Mouse (Mus musculus): Measurements from ENCODE around the gene Shh. TPM values are rescaled to one million over a fixed set of nuclear protein-coding genes. Genes with fewer than 3 reads are reported as not detected.

Gene Shh
- total and polyA plus RNA-seq, 2 experiments: 0.02 to 0.28 TPM

DNA sequence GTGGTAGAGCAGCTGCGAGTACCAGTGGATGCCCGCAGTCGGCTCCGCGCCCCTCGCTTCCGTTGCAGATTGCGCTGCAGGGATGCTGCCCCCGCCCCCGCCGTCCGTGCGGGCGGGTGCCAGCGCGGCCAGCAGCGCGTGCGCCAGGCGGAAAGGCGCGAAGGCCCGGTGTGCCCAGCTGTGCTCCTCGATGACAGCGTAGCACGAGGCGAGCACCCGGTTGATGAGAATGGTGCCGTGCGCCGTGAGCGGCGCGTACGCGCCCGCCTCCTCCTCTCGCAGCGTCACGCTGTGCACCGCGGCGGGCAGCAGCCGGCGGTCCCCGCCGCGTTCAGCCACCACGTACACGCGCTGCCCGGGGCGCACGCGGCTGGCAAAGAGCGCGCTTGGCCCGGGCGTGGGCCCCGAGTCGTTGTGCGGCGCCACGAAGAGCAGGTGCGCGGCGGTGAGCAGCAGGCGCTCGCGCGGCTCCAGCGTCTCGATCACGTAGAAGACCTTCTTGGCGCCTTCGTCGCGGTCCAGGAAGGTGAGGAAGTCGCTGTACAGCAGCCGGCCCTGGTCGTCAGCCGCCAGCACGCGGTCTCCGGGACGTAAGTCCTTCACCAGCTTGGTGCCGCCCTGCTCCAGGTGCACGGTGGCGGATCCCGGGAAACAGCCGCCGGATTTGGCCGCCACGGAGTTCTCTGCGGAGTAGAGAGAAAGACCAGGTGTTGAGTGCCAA lies 9.0 kb downstream of the Shh start:
- TF ChIP-seq CTCF (IDR thresholded peaks at IDR 0.05; ENCODE audit: low read depth, low read length): no peak
- TF ChIP-seq POLR2A (IDR thresholded peaks at IDR 0.05; ENCODE audit: extremely low read depth, insufficient read depth, low read length): no peak
- no peaks in the 10 kb centered on the region for H3K79me2 ChIP-seq (ENCODE audit: control insufficient read depth, insufficient read depth, low read length)
- no peaks in the 10 kb centered on the region for H3K36me3 ChIP-seq (ENCODE audit: control insufficient read depth, insufficient read depth, low read length)
- no peak for DNase-seq (ENCODE audit: extremely low read depth, low read depth, low spot score)
- 4% methylated on average over 95 of the region's 95 CpGs for WGBS
- H3K27me3 ChIP-seq (ENCODE audit: control insufficient read depth, insufficient read depth, low read length): peaks cover 25% of the 10 kb centered on the region
- no peak overlapping the region for H3K27ac ChIP-seq (replicated peaks; ENCODE audit: insufficient read depth, low read depth, low read length)
- no peak overlapping the region for H3K9ac ChIP-seq (ENCODE audit: low read depth, low read length)
- no peaks in the 10 kb centered on the region for H3K4me1 ChIP-seq (ENCODE audit: control insufficient read depth, insufficient read depth, low read length)
- H3K4me3 ChIP-seq (ENCODE audit: insufficient read depth, low read depth, low read length): no peak overlapping the region

GRCm38 (mm10) chr5:28456366-28456765 lies 10.7 kb downstream of the Shh start:
- H3K27me3 ChIP-seq (ENCODE audit: control insufficient read depth, insufficient read depth, low read length): peaks cover 25% of the 10 kb centered on the region
- H3K36me3 ChIP-seq (ENCODE audit: control insufficient read depth, insufficient read depth, low read length): no peaks in the 10 kb centered on the region
- H3K9ac ChIP-seq (ENCODE audit: low read depth, low read length): no peak overlapping the region
- H3K27ac ChIP-seq (replicated peaks; ENCODE audit: insufficient read depth, low read depth, low read length): no peak overlapping the region
- no peak for TF ChIP-seq POLR2A (IDR thresholded peaks at IDR 0.05; ENCODE audit: extremely low read depth, insufficient read depth, low read length)
- no peaks in the 10 kb centered on the region for H3K4me1 ChIP-seq (ENCODE audit: control insufficient read depth, insufficient read depth, low read length)
- no peaks in the 10 kb centered on the region for H3K79me2 ChIP-seq (ENCODE audit: control insufficient read depth, insufficient read depth, low read length)
- WGBS: 100% methylated on average over 1 of the region's 1 CpGs
- H3K4me3 ChIP-seq (ENCODE audit: insufficient read depth, low read depth, low read length): no peak overlapping the region
- no peak for DNase-seq (ENCODE audit: extremely low read depth, low read depth, low spot score)

- no peak for DNase-seq (ENCODE audit: extremely low read depth, low read depth, low spot score)
- Histone ChIP-seq H3K27ac (replicated peaks; ENCODE audit: insufficient read depth, low read depth, low read length) (no peak overlapping the region), H3K4me1 (ENCODE audit: control insufficient read depth, insufficient read depth, low read length) (no peaks in the 10 kb centered on the region), H3K27me3 (ENCODE audit: control insufficient read depth, insufficient read depth, low read length) (peaks cover 23% of the 10 kb centered on the region), H3K9ac (ENCODE audit: low read depth, low read length) (no peak overlapping the region), H3K4me3 (ENCODE audit: insufficient read depth, low read depth, low read length) (no peak overlapping the region), H3K79me2 (ENCODE audit: control insufficient read depth, insufficient read depth, low read length) (no peaks in the 10 kb centered on the region), H3K36me3 (ENCODE audit: control insufficient read depth, insufficient read depth, low read length) (no peaks in the 10 kb centered on the region)
- WGBS: 94% methylated on average over 5 of the region's 5 CpGs
- TF ChIP-seq POLR2A (IDR thresholded peaks at IDR 0.05; ENCODE audit: extremely low read depth, insufficient read depth, low read length) (no peak), CTCF (IDR thresholded peaks at IDR 0.05; ENCODE audit: low read depth, low read length) (no peak)
Measured at GRCm38 (mm10) chr5:28455721-28456120, 11.3 kb downstream of the Shh start.

DNA sequence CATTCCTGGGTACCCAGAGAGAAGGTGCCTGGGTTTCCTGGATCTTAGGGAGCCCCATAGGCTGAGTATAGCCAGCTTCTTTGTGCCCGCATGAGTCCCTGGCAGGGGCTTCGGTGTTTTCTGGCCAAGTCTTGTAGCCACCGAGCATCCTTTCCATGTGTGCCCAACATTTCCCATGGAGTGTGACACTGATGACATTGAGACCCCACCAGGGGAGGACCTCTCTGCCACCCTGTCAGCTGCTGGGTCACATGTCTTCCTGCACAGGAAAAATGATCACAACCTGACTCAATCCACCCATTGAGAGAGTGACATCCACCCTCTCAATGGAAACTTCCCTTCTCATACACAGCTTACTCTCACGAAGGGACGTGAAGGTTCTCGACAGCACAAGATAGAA lies 12.5 kb downstream of the Shh start:
- Histone ChIP-seq H3K9ac (ENCODE audit: low read depth, low read length) (no peak overlapping the region), H3K4me3 (ENCODE audit: insufficient read depth, low read depth, low read length) (no peak overlapping the region), H3K36me3 (ENCODE audit: control insufficient read depth, insufficient read depth, low read length) (no peaks in the 10 kb centered on the region), H3K4me1 (ENCODE audit: control insufficient read depth, insufficient read depth, low read length) (no peaks in the 10 kb centered on the region), H3K27me3 (ENCODE audit: control insufficient read depth, insufficient read depth, low read length) (peaks cover 13% of the 10 kb centered on the region), H3K79me2 (ENCODE audit: control insufficient read depth, insufficient read depth, low read length) (no peaks in the 10 kb centered on the region), H3K27ac (replicated peaks; ENCODE audit: insufficient read depth, low read depth, low read length) (no peak overlapping the region)
- no peak for TF ChIP-seq CTCF (IDR thresholded peaks at IDR 0.05; ENCODE audit: low read depth, low read length)
- TF ChIP-seq POLR2A (IDR thresholded peaks at IDR 0.05; ENCODE audit: extremely low read depth, insufficient read depth, low read length): no peak
- DNase-seq (ENCODE audit: extremely low read depth, low read depth, low spot score): no peak
- 89% methylated on average over 6 of the region's 6 CpGs for WGBS

GRCm38 (mm10) chr5:28453523-28453922 lies 13.5 kb downstream of the Shh start:
- DNase-seq (ENCODE audit: extremely low read depth, low read depth, low spot score): no peak
- TF ChIP-seq CTCF (IDR thresholded peaks at IDR 0.05; ENCODE audit: low read depth, low read length): no peak
- TF ChIP-seq POLR2A (IDR thresholded peaks at IDR 0.05; ENCODE audit: extremely low read depth, insufficient read depth, low read length): no peak
- Histone ChIP-seq H3K36me3 (ENCODE audit: control insufficient read depth, insufficient read depth, low read length) (no peaks in the 10 kb centered on the region), H3K27ac (replicated peaks; ENCODE audit: insufficient read depth, low read depth, low read length) (no peak overlapping the region), H3K79me2 (ENCODE audit: control insufficient read depth, insufficient read depth, low read length) (no peaks in the 10 kb centered on the region), H3K4me3 (ENCODE audit: insufficient read depth, low read depth, low read length) (no peak overlapping the region), H3K27me3 (ENCODE audit: control insufficient read depth, insufficient read depth, low read length) (peaks cover 7% of the 10 kb centered on the region), H3K4me1 (ENCODE audit: control insufficient read depth, insufficient read depth, low read length) (no peaks in the 10 kb centered on the region), H3K9ac (ENCODE audit: low read depth, low read length) (no peak overlapping the region)
- 41% methylated on average over 3 of the region's 3 CpGs for WGBS

DNA sequence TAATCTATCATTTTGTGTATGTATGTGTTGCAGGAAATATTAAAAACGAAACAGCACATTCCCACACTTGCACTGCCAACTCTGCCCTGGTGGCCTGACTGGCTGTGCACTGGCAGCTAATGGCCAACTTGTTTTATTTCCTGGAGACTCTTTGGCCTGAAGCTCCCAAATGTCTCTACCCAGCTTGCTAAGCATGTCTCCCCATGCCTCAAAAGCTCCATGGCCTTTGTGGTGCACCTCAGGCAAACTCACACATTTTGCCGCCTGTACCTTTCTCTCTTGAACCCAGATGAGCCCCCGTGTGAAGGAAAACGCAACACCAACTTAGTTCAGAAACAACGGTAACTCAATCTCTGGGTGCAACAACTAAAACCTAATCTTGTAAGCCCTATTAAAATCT lies 14.0 kb downstream of the Shh start:
- H3K4me3 ChIP-seq (ENCODE audit: insufficient read depth, low read depth, low read length): no peak overlapping the region
- no peaks in the 10 kb centered on the region for H3K4me1 ChIP-seq (ENCODE audit: control insufficient read depth, insufficient read depth, low read length)
- 80% methylated on average over 5 of the region's 5 CpGs for WGBS
- peaks cover 3% of the 10 kb centered on the region for H3K27me3 ChIP-seq (ENCODE audit: control insufficient read depth, insufficient read depth, low read length)
- H3K36me3 ChIP-seq (ENCODE audit: control insufficient read depth, insufficient read depth, low read length): no peaks in the 10 kb centered on the region
- no peaks in the 10 kb centered on the region for H3K79me2 ChIP-seq (ENCODE audit: control insufficient read depth, insufficient read depth, low read length)
- H3K27ac ChIP-seq (replicated peaks; ENCODE audit: insufficient read depth, low read depth, low read length): no peak overlapping the region
- DNase-seq (ENCODE audit: extremely low read depth, low read depth, low spot score): no peak
- no peak for TF ChIP-seq CTCF (IDR thresholded peaks at IDR 0.05; ENCODE audit: low read depth, low read length)
- H3K9ac ChIP-seq (ENCODE audit: low read depth, low read length): no peak overlapping the region
